Mouse (Mus musculus) brain, embryonic 14.5 days (tissue): Measurements from ENCODE around the gene Syk.

Experiments used
- CTCF ChIP-seq: fragments of 200-500 bp; IDR thresholded peaks from 2 replicates; pipeline ENCODE4 v1.5.1; 2012; ENCODE audit warnings: inconsistent platforms, mild to moderate bottlenecking, moderate library complexity, borderline replicate concordance; ENCODE audit not compliant: insufficient read depth, insufficient read length; ENCODE audit errors: extremely low read depth
- POLR2A ChIP-seq: fragments of 200-500 bp; IDR thresholded peaks from 2 replicates; pipeline ENCODE4 v1.6.1; 2012; ENCODE audit warnings: mild to moderate bottlenecking, inconsistent platforms, borderline replicate concordance; ENCODE audit not compliant: poor library complexity, insufficient read depth, insufficient read length, severe bottlenecking; ENCODE audit errors: extremely low read depth

DNA sequence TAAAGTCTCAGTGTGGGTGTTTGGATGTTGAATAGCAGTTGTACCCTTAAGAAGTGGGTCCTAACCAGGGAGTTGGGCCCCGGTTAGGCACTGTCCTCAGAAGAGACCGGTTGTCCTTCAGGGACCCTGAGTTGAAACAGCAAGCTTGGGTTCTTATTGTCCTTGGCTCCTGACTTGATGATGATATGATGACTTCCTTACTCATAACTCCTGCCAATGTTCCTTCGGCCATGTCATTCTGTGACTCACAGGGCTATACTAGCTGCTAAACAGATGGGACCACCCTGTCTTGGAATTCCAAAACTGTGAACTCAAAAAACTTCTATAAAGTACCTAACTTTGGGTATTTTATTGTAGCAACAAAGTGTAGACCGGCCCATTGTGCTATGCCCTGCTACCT lies 4.8 kb downstream of the Syk start:
- TF ChIP-seq CTCF (no peak), POLR2A (no peak)
